Mouse (Mus musculus): ENCODE measurements at regions not wholly inside any gene's neighbourhood (a gene's known extent, or its start where the extent isn't known, plus 50 kb on each side); places are given as distances from the start of the nearest gene placed in this dataset.

DNA sequence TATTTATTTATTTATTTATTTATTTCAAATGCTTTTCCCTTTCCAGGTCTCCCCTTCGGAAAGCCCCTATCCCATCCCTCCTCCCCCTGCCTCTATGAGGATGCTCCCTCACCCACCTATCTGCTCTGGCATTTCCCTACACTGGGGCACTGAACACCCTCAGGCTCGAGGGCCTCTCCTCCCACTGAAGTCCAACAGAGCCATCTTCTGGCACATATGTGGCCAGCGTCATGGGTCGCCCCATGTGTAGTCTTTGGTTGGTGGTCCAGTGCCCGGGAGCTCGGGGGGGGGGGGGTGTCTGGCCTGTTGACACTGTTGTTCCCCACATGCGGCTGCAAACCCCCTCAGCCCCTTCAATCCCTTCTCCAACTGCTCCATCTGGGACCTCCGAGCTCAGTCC lies 99.6 kb upstream of the Tspan8 start:
- TF ChIP-seq CTCF (conservative IDR thresholded peaks at IDR 0.05; ENCODE audit: insufficient read depth, insufficient read length, low read depth, low read length) (no peak), POLR2A (IDR thresholded peaks at IDR 0.05; ENCODE audit: low read depth, low read length) (no peak)
